Mouse (Mus musculus) lung, postnatal 0 days (tissue): Measurements from ENCODE around the gene Lpar5. TPM values are rescaled to one million over a fixed set of nuclear protein-coding genes. Genes with fewer than 3 reads are reported as not detected.
A peak's percentile ranks its signal among the peaks of the same experiment; 100 is the strongest.

Experiments used
- ATAC-seq: fragments of 200-750 bp; cut with Nextera tagmentation; 2 replicates; pipeline ENCODE4 v1.8.0; 2017; ENCODE audit warnings: moderate library complexity
- DNase-seq: peaks from one replicate; pipeline ENCODE4 v3.0.0-alpha.2; 2016; ENCODE audit warnings: low spot score
- H3K27ac ChIP-seq: fragments of 300-500 bp; sonication (generic); 2 replicates; pipeline ENCODE4 v1.5.1; 2014; ENCODE audit warnings: antibody characterized with exemption, mild to moderate bottlenecking, low read length, mixed read lengths
- H3K27me3 ChIP-seq: fragments of 300-500 bp; sonication (generic); replicated peaks from 2 replicates; pipeline ENCODE4 v1.6.1; 2014; ENCODE audit warnings: low read length, mixed read lengths; ENCODE audit not compliant: insufficient read depth
- H3K36me3 ChIP-seq: fragments of 300-500 bp; sonication (generic); 2 replicates; pipeline ENCODE4 v1.6.1; 2014; ENCODE audit warnings: low read length, mixed read lengths; ENCODE audit not compliant: insufficient read depth
- H3K4me1 ChIP-seq: fragments of 300-500 bp; sonication (generic); 2 replicates; pipeline ENCODE4 v1.6.1; 2014; ENCODE audit warnings: antibody characterized with exemption, low read depth, low read length, mixed read lengths; ENCODE audit not compliant: insufficient read depth
- H3K4me2 ChIP-seq: fragments of 300-500 bp; sonication (generic); replicated peaks from 2 replicates; pipeline ENCODE4 v1.6.1; 2014; ENCODE audit warnings: low read depth, mild to moderate bottlenecking, low read length, moderate library complexity, mixed read lengths
- H3K4me3 ChIP-seq: fragments of 300-500 bp; sonication (generic); 2 replicates; pipeline ENCODE4 v1.5.1; 2014; ENCODE audit warnings: low read depth, low read length
- H3K9ac ChIP-seq: fragments of 300-500 bp; sonication (generic); replicated peaks from 2 replicates; pipeline ENCODE4 v1.6.1; 2014; ENCODE audit warnings: low read depth, mild to moderate bottlenecking
- H3K9me3 ChIP-seq: fragments of 300-500 bp; sonication (generic); 2 replicates; pipeline ENCODE4 v1.6.1; 2016; ENCODE audit warnings: low read length, mixed read lengths
- CTCF ChIP-seq: IDR thresholded peaks from 2 replicates; pipeline ENCODE4 v1.5.1; 2016; ENCODE audit warnings: antibody characterized with exemption, mild to moderate bottlenecking
- EP300 ChIP-seq: IDR thresholded peaks from 2 replicates; pipeline ENCODE4 v1.6.1; 2016; ENCODE audit warnings: antibody characterized with exemption, mild to moderate bottlenecking, control low read depth
- WGBS: fragments of 180-500 bp; shearing (Covaris S2); extraction: QIAGEN DNeasy Blood & Tissue Kit; methylation state at CpG from one replicate; pipeline ENCODE4 v1.1.7; 2014; 5-methylcytosine and 5-hydroxymethylcytosine counted together
- polyA plus RNA-seq: library from polyadenylated mRNA; unstranded; fragments of >200 nt; fragmentation: Nextera tagmentation; extraction: Ambion mirVana; gene quantifications from 2 replicates; pipeline ENCODE4 v1.2.1, GENCODE M21; 2015

The Lpar5 gene
- polyA plus RNA-seq, 1 experiment from 2014 or later = 0.44 TPM

DNA sequence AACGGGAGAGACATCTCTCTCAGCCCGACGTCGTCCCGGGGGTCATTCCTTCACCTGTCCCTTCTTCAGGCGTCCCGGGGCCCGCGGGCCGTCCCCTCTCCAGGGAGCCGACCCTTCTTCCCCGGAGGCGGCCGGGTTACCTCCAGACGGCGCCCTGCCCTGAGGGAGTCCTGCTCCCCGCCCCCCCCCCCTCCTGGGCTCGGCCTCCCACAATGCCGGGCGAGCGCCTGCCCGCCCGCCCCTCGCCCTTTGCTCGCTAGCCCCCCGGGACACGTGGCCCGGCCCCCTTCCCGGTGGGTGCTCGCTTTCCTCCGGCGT lies 28.5 kb downstream of the Lpar5 start:
- Histone ChIP-seq H3K9me3 (no peaks in the 10 kb centered on the region), H3K4me3 (peak overlapping the region; percentile 82), H3K4me1 (peaks cover 20% of the 10 kb centered on the region), H3K27ac (peak overlapping the region; percentile 93), H3K27me3 (no peaks in the 10 kb centered on the region), H3K9ac (peak overlapping the region; percentile 77), H3K4me2 (peak overlapping the region; percentile 88), H3K36me3 (peaks cover 13% of the 10 kb centered on the region; the same call in 1 of the 2 replicates)
- peak; percentile 15 for ATAC-seq
- no peak for DNase-seq
- WGBS = 3% methylated on average over 8 of the region's 32 CpGs
- TF ChIP-seq CTCF (no peak), EP300 (no peak)

DNA sequence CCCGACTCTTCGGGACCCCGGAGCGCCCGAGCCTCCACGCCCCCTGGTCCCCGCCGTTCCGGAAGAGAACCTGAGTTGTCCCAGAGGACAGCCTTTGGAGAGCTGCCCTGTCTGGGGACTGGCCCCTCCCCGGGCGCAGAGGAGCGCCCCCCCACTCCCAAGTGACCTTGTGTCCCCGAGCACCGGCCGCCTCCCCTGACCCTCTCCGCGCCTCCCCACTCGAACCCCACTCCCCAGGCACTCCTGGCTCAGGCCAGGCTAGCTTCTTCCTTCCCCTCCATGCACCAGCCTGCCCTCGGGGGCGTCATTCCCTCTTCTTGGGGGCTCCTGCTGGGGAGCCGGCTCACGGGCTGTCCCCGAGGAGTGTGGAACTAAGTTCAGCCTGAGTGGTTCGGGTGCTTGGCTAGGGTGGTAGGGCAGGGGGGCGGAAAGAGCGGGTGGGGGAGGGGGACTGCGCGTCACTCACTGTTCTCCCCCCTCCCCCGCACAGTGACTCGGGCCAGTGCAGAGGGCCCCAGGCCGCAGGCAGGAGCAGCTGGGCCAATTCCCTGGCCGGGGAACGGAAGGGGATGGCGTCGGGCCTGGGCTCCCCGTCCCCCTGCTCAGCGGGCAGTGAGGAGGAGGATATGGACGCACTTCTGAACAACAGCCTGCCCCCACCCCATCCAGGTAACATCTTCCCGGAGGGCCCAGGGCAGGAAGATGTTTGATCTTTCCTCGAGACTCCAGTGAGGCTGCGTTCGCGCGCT lies 29.1 kb downstream of the Lpar5 start:
- H3K27ac ChIP-seq = peak overlapping the region; percentile 93
- DNase-seq (peak; percentile 69), ATAC-seq (peak; percentile 47)
- peaks cover 18% of the 10 kb centered on the region; the same call in 1 of the 2 replicates for H3K36me3 ChIP-seq
- 0% methylated on average over 23 of the region's 44 CpGs for WGBS
- H3K9me3 ChIP-seq = no peaks in the 10 kb centered on the region
- peaks cover 20% of the 10 kb centered on the region for H3K4me1 ChIP-seq
- TF ChIP-seq EP300 = no peak
- no peak for TF ChIP-seq CTCF
- peak overlapping the region; percentile 77 for H3K9ac ChIP-seq
- H3K4me2 ChIP-seq = peak overlapping the region; percentile 88
- H3K4me3 ChIP-seq = peak overlapping the region; percentile 82
- H3K27me3 ChIP-seq = no peaks in the 10 kb centered on the region

DNA sequence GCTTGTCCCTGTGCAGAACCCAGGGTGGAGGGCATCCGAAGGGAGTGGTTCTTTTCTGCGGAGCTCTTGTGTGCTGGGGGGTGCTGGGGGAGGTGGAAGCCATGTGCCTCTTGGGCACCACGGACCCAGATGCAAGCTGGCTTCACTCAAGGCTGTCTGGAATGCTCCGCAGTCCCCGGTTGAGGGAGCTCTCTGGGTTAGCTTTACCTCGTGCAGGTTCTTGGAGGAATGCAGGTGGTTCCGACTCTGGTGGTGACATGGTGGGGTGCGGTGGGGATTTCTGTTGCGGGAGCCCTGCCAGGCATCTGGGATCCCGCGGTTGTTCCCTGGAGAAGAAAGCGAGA lies 29.6 kb downstream of the Lpar5 start:
- ATAC-seq (peak; percentile 1; the same call in 1 of the 2 replicates), DNase-seq (peak; percentile 40)
- TF ChIP-seq EP300 (no peak), CTCF (no peak)
- Histone ChIP-seq H3K9ac (peak overlapping the region; percentile 77), H3K9me3 (no peaks in the 10 kb centered on the region), H3K4me3 (peak overlapping the region; percentile 82), H3K36me3 (peaks cover 24% of the 10 kb centered on the region), H3K4me2 (peak overlapping the region; percentile 88), H3K27ac (peak overlapping the region; percentile 93), H3K4me1 (peaks cover 20% of the 10 kb centered on the region), H3K27me3 (no peaks in the 10 kb centered on the region)
- WGBS = under 1% methylated on average over 12 of the region's 12 CpGs

DNA sequence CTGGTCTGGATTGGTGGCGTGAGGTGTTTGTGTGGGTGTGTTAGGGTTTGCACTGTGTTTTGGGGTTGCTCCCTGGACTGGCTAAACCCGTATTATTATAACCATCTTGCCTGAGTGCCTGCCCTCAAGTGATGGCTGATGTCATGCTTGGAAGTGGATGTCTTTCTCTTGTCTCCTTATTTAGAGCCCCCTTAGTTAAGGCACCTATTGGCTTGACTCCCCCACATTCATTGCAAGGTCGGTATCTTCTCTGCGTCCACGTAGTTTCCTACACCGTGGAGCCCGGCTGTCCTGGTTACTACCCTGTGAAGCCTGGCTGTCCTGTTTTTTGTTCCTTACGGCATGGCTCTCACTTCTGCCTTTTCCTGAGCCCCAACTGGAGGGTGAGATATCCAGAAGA lies 30.2 kb downstream of the Lpar5 start:
- DNase-seq = no peak
- no peaks in the 10 kb centered on the region for H3K27me3 ChIP-seq
- TF ChIP-seq CTCF (no peak), EP300 (no peak)
- H3K9me3 ChIP-seq = no peaks in the 10 kb centered on the region
- peaks cover 30% of the 10 kb centered on the region for H3K36me3 ChIP-seq
- no peak for ATAC-seq
- WGBS = 39% methylated on average over 8 of the region's 8 CpGs
- H3K4me3 ChIP-seq = peak overlapping the region; percentile 82
- H3K4me1 ChIP-seq = peaks cover 20% of the 10 kb centered on the region
- H3K27ac ChIP-seq = 0 out of 2 replicates have a peak overlapping the region, but pooled peaks have one; percentile 93
- peak overlapping the region; percentile 77; the same call in 1 of the 2 replicates for H3K9ac ChIP-seq
- H3K4me2 ChIP-seq = peak overlapping the region; percentile 88

GRCm38 (mm10) chr6:125098513-125098912 lies 30.8 kb downstream of the Lpar5 start:
- Histone ChIP-seq H3K27ac (peak overlapping the region; percentile 39; the same call in 1 of the 2 replicates), H3K4me1 (peaks cover 20% of the 10 kb centered on the region), H3K4me2 (peak overlapping the region; percentile 88), H3K27me3 (no peaks in the 10 kb centered on the region), H3K9me3 (no peaks in the 10 kb centered on the region), H3K36me3 (peaks cover 31% of the 10 kb centered on the region), H3K9ac (no peak overlapping the region), H3K4me3 (no peak overlapping the region)
- no peak for ATAC-seq
- WGBS = 52% methylated on average over 3 of the region's 3 CpGs
- no peak for DNase-seq
- TF ChIP-seq CTCF (no peak), EP300 (no peak)

GRCm38 (mm10) chr6:125099421-125099971 lies 31.8 kb downstream of the Lpar5 start:
- H3K36me3 ChIP-seq = peaks cover 35% of the 10 kb centered on the region
- DNase-seq = peak; percentile 68

More at GRCm38 (mm10) chr6:125099421-125099971, 31.8 kb downstream of the Lpar5 start:
- no peak overlapping the region for H3K4me3 ChIP-seq
- no peaks in the 10 kb centered on the region for H3K27me3 ChIP-seq
- no peak overlapping the region for H3K9ac ChIP-seq
- H3K4me1 ChIP-seq = peaks cover 20% of the 10 kb centered on the region
- WGBS = 33% methylated on average over 5 of the region's 5 CpGs
- no peaks in the 10 kb centered on the region for H3K9me3 ChIP-seq
- TF ChIP-seq CTCF (no peak), EP300 (no peak)
- H3K4me2 ChIP-seq = peak overlapping the region; percentile 2
- ATAC-seq = no peak
- peak overlapping the region; percentile 39; the same call in 1 of the 2 replicates for H3K27ac ChIP-seq
